Mouse (Mus musculus) small intestine, adult 2 months (tissue): Measurements from ENCODE around the gene Itgb1bp1.

Experiments
- CTCF ChIP-seq: fragments of 200-500 bp; IDR thresholded peaks from 2 replicates; pipeline ENCODE4 v1.5.1; 2012; ENCODE audit warnings: low read depth, mild to moderate bottlenecking, control low read depth, inconsistent platforms, low read length, moderate library complexity, mixed read lengths; ENCODE audit not compliant: insufficient replicate concordance, insufficient read length; ENCODE audit errors: extremely low read depth
- POLR2A ChIP-seq: fragments of 200-500 bp; IDR thresholded peaks from 2 replicates; pipeline ENCODE4 v1.6.1; 2012; ENCODE audit warnings: low read depth, mild to moderate bottlenecking, control low read depth, inconsistent platforms, low read length, moderate library complexity

- no peak for TF ChIP-seq CTCF
- no peak for TF ChIP-seq POLR2A
These were observed 21.8 kb downstream of the Itgb1bp1 start for GRCm38 (mm10) chr12:21264241-21264640.
